ENCODE assay signal across 10 mouse cellular contexts in the genomic region with DNA sequence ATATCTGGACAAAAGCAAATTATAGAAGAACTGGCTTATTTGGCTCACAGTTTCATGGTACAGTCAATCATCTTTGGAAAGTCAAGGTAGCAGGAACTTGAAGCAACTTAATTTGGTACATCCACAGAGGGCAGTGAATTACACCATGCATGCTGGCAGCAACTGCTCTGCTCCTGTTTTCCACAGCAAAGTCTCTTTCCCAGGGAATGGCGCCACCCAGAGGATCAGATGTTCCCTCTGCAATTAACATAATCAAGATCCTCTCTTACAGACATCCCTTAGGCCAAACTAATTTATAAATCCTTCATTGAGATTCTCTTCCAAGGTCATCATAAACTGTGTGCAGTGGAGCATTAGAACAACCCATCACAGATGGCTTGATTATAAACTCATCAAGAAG. TPM values are rescaled to one million over a fixed set of nuclear protein-coding genes. Genes with fewer than 3 reads are reported as not detected.
A peak's percentile ranks its signal among the peaks of the same experiment; 100 is the strongest.
DNase-seq lines count a peak whose midpoint lies in the region; ATAC-seq and TF ChIP-seq lines count a peak whose summit lies in the region.
"Had no signal": no experiment of that assay in that cellular context is flagged by ENCODE, and none has a peak within 500 bp of the region (broad histone marks: within the 10 kb centered on the region; RNA-seq: fewer than 3 reads in every experiment).

No protein-coding gene starts in this region.

- no peaks in the 10 kb centered on the region for H3K36me3 ChIP-seq in liver, embryonic 14.5 days (replicated peaks; ENCODE audit: control insufficient read depth, insufficient read depth, low read depth)
- no peaks in the 10 kb centered on the region for H3K36me3 ChIP-seq in intestine, postnatal 0 days (ENCODE audit: control insufficient read depth, insufficient read depth)
- H3K36me3 ChIP-seq: stomach, embryonic 15.5 days had no signal

- TF ChIP-seq EP300 in liver, embryonic 14.5 days (IDR thresholded peaks at IDR 0.05; ENCODE audit: low read depth), result no peak

- TF ChIP-seq CTCF in liver, embryonic 14.5 days (IDR thresholded peaks at IDR 0.05; ENCODE audit: low read depth), result 0 out of 2 replicates have a peak, but pooled peaks have one; percentile 4
- TF ChIP-seq CTCF in intestine, postnatal 0 days (IDR thresholded peaks at IDR 0.05; ENCODE audit: low read depth), result peak; percentile 77

- no peaks in the 10 kb centered on the region for H3K9me3 ChIP-seq in liver, embryonic 14.5 days (ENCODE audit: control insufficient read depth, low read length)
- H3K9me3 ChIP-seq in intestine, postnatal 0 days (ENCODE audit: control insufficient read depth), result no peaks in the 10 kb centered on the region
- H3K9me3 ChIP-seq: stomach, embryonic 15.5 days had no signal

- H3K27ac ChIP-seq in liver, embryonic 14.5 days, result no peak overlapping the region
- H3K27ac ChIP-seq in intestine, postnatal 0 days (ENCODE audit: low read depth, low read length), result no peak overlapping the region
- H3K27ac ChIP-seq: stomach, embryonic 15.5 days had no signal

- no peak overlapping the region for H3K9ac ChIP-seq in liver, embryonic 14.5 days (replicated peaks)
- no peak overlapping the region for H3K9ac ChIP-seq in intestine, postnatal 0 days (ENCODE audit: low read depth, low read length)
- H3K9ac ChIP-seq: stomach, embryonic 15.5 days had no signal

- H3K4me1 ChIP-seq in liver, embryonic 14.5 days (replicated peaks; ENCODE audit: control insufficient read depth in 2 of 2, insufficient read depth in 2 of 2, low read length in 1 of 2), result no peaks in the 10 kb centered on the region
- H3K4me1 ChIP-seq in intestine, postnatal 0 days (replicated peaks; ENCODE audit: control insufficient read depth, insufficient read depth, low read length), result no peaks in the 10 kb centered on the region
- H3K4me1 ChIP-seq: stomach, embryonic 15.5 days had no signal

- no peak overlapping the region for H3K4me3 ChIP-seq in liver, embryonic 14.5 days (ENCODE audit: insufficient read depth in 1 of 2, low read depth in 2 of 2, low read length in 2 of 2)
- no peak overlapping the region for H3K4me3 ChIP-seq in intestine, postnatal 0 days (ENCODE audit: low read depth, low read length)
- H3K4me3 ChIP-seq: stomach, embryonic 15.5 days had no signal

- no peak overlapping the region for H3K4me2 ChIP-seq in liver, embryonic 14.5 days (ENCODE audit: low read depth)
- H3K4me2 ChIP-seq in intestine, postnatal 0 days (replicated peaks; ENCODE audit: low read depth), result no peak overlapping the region
- H3K4me2 ChIP-seq: stomach, embryonic 15.5 days had no signal

- H3K27me3 ChIP-seq in liver, embryonic 14.5 days (ENCODE audit: control insufficient read depth, insufficient read depth, low read length), result no peaks in the 10 kb centered on the region
- H3K27me3 ChIP-seq in intestine, postnatal 0 days (replicated peaks; ENCODE audit: control insufficient read depth, insufficient read depth, low read length), result no peaks in the 10 kb centered on the region
- H3K27me3 ChIP-seq: stomach, embryonic 15.5 days had no signal

- 8% methylated on average over 1 of the region's 1 CpGs for WGBS in liver, embryonic 14.5 days (ENCODE audit: insufficient replicate concordance)
- WGBS in intestine, postnatal 0 days, result 13% methylated on average over 1 of the region's 1 CpGs

- no peak for ATAC-seq in liver, embryonic 14.5 days (ENCODE audit: insufficient read depth)
- ATAC-seq in intestine, postnatal 0 days, result no peak
- ATAC-seq in inflammation-experienced regulatory T-cells, adult 6 months, result no peak
- ATAC-seq: midbrain, embryonic 16.5 days had no signal

- peak; percentile 22 to 65 for DNase-seq in cerebellum, postnatal 14 days
- no peak for DNase-seq in cerebellum, adult 9-10 months
- no peak for DNase-seq in liver, embryonic 14.5 days (ENCODE audit: low read depth in 3 of 3, low spot score in 3 of 3)
- no peak for DNase-seq in liver
- peak; percentile 61 for DNase-seq in retina, postnatal 1 day
- DNase-seq in thymus, postnatal 36 days, result no peak

RNA-seq across cellular contexts. Expression of a gene that starts 16.3 kb away (rescaled TPM):
- 0.06 and 0.09 TPM in 2 replicates for polyA plus RNA-seq in liver, embryonic 14.5 days (2012; rRNA removed)
- not detected in 2 replicates for polyA plus RNA-seq in liver, embryonic 14.5 days (2014; fragmentation: Nextera tagmentation; extraction: Ambion mirVana)
- polyA plus RNA-seq in intestine, postnatal 0 days (2015; fragmentation: Nextera tagmentation; extraction: Ambion mirVana), result 0.20 TPM in 1 of 2 replicates, not detected in the other
- polyA plus RNA-seq in inflammation-experienced regulatory T-cells, adult 6 months (2017; shearing (Covaris generic)), result not detected
- polyA plus RNA-seq: midbrain, embryonic 16.5 days; stomach, embryonic 15.5 days had no signal

Comparison
In these comparisons a context has a peak if more than half of its experiments do, and no peak if none do; other contexts are left out.
1. DNase-seq: peak in cerebellum, postnatal 14 days (2 of 2) and retina, postnatal 1 day (single experiment); none in cerebellum, adult 9-10 months (single experiment), liver, embryonic 14.5 days (0 of 3), liver (single experiment) and thymus, postnatal 36 days (0 of 2).